Mouse (Mus musculus) small intestine, adult 2 months (tissue): ENCODE measurements around the gene Gaa.

Experiments used
- CTCF ChIP-seq: fragments of 200-500 bp; IDR thresholded peaks from 2 replicates; pipeline ENCODE4 v1.5.1; 2012; ENCODE audit warnings: low read depth, mild to moderate bottlenecking, control low read depth, inconsistent platforms, low read length, moderate library complexity, mixed read lengths; ENCODE audit not compliant: insufficient replicate concordance, insufficient read length; ENCODE audit errors: extremely low read depth
- POLR2A ChIP-seq: fragments of 200-500 bp; IDR thresholded peaks from 2 replicates; pipeline ENCODE4 v1.6.1; 2012; ENCODE audit warnings: low read depth, mild to moderate bottlenecking, control low read depth, inconsistent platforms, low read length, moderate library complexity

DNA sequence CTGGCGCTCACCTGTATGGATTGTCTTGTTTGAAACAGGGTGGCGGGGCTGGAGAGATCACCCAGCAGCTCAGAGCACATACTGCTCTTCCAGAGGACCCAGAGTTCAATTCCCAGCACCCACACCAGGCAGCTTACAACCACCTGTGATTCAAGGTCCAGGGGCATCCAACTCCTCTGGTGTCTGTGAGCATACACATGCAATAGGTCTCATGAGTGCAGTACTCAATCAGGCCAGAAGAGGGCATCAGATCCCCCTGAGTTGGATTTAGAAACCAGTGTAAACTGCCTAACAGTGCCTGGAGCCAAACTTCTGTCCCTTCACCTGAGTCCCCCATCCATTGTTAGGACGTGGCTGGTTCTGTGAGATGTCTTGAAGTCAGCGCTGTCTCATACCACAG, 32.1 kb upstream of the Gaa start:
- TF ChIP-seq POLR2A (no peak), CTCF (peak; percentile 38; the same call in 1 of the 2 replicates)
